Mouse (Mus musculus): Measurements from ENCODE around the gene Phyhd1.

Phyhd1 gene

DNA sequence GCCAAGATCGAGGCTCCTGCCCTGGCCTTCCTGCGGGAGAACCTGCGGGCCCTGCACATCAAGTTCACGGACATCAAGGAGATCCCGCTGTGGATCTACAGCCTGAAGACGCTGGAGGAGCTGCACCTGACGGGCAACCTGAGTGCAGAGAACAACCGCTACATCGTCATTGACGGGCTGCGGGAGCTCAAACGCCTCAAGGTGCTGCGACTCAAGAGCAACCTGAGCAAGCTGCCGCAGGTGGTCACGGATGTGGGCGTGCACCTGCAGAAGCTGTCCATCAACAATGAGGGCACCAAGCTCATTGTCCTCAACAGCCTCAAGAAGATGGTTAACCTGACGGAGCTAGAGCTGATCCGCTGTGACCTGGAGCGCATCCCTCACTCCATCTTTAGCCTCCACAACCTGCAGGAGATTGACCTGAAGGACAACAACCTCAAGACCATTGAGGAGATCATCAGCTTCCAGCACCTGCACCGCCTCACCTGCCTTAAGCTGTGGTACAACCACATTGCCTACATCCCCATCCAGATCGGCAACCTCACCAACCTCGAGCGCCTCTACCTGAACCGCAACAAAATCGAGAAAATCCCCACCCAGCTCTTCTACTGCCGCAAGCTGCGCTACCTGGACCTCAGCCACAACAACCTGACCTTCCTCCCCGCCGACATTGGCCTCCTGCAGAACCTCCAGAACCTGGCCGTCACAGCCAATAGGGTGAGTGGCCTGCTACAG lies 9.2 kb upstream of the Phyhd1 start:
- DNase-seq = no peak

DNA sequence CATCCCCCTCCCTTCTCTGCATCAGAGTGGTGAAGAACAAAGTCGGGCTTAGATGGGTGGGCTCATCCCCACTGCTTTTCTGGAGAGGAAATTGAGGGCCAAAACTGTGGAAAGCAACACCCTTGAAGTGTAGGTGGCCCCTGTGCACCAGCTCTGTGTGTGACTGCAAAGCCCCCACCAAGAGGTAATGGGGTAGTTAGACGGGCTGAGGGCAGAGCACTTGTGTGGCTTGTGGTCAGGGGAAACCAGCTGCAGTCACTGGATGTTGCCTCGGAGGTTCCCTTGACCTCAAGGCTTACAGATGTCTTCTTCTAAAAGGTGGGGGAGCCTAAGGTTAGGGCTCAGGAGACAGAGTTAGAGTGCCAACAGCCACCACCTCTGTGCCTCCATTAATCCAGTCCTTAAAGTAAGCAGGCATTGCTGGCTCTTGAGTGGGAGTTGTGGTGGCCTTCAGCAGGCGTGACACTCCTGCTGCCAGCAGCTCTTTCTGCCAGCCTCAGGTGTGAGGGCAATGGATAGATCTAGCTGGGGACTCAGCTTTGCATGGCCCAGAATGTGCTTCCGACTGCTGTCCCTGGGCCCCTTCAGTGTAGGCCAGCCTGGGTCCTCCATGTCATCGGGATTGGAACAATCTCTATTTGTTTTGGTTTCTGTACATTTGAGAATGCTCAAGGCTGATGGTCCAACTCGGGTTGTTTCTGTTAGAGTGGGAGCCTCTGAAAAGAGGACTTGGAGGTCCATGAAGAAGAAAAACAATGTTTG lies 8.1 kb upstream of the Phyhd1 start:
- DNase-seq = no peak

DNA sequence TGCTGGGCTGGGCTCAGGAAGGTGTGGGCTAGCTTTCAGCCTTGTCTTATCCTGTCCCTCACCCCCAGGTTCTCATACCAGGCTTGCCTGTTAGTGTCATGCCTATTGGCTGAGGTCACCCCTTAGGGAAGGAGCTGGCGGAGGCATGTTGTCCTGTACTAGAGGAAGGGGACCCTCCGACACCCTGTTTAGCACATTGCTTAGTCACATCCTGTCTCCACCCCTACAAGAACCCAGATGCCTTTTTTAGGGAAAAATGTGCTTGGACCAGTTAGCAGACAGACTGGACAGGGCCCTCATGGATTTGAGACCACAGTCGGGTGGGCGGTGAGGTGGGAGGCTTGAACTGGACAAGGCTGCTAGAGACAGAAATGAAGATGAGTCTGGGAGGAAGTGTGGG lies 7.4 kb upstream of the Phyhd1 start:
- DNase-seq = no peak

DNA sequence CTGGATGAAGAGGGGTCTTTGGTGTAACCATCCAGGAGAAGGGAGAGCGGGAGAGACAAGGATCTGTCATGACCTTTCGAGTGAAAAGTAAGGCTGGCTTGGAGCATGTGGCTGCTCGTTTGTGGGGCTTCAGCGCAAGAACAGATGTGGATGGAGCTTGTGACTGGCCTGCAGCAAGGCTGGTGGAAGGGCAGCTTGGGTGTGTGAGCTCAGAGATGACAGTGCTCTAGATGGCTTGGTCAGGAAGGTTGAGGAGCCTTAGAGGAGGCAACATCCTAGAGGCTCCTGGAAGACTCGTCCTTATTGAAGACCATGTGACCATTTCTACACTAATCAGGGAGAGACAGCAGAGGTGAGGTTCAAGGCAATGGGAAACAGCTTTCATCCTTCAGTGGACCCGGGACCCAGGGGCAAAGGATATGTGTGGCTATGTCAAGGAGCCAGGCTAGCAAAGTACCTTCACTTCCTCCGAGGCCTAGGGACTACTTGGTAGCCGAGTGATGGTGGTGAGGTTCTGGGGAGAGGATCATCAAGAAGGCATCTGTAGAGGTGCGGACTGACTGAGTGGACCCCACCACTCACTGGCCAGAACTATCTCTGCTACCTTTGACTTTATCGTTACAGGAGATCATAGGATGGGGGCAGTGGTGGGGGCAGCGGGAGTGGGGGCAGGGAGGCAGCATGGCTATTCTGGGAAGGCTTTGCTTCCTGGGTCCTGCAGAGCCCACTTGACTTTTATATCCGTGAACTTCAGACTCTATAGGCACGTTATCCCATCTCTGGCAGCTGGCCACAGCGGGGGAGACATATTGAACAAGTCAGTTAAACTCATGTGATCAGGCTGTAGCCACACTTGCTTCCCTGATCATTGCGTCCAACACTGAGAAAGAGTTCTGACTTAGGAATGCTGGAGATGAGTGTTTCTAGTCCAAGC lies 6.6 kb upstream of the Phyhd1 start:
- no peak for DNase-seq

DNA sequence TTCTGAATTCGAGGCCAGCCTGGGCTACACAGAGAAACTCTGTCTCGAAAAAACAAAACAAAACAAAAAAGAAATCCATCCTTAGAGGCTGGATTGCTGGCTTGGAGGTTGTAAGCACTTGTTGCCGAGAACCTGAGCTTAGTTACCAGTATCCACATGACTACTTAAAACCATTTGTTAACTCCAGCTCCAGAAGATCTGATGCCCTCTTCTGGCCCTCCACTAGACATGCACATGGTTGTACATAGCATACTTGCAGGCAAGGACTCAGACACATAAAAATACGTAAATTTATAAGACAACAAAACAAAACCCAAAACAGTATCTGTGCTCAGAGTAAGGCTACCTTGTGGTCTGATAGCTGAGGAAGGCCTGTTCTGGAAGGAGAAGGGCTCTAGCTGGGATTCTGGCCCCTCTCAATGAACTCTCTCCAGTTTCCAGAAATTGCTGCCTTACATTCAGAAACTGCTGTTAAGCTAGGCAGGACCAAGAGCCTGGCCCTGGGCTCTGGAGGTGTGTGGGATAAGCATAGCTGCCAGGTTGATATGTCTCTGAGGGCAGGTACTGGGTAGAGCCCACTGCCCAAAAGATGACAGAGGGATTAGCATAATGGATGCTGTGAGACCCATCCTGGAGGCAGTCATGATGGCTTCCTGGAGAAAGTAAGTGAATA lies 4.8 kb upstream of the Phyhd1 start:
- no peak for DNase-seq

DNA sequence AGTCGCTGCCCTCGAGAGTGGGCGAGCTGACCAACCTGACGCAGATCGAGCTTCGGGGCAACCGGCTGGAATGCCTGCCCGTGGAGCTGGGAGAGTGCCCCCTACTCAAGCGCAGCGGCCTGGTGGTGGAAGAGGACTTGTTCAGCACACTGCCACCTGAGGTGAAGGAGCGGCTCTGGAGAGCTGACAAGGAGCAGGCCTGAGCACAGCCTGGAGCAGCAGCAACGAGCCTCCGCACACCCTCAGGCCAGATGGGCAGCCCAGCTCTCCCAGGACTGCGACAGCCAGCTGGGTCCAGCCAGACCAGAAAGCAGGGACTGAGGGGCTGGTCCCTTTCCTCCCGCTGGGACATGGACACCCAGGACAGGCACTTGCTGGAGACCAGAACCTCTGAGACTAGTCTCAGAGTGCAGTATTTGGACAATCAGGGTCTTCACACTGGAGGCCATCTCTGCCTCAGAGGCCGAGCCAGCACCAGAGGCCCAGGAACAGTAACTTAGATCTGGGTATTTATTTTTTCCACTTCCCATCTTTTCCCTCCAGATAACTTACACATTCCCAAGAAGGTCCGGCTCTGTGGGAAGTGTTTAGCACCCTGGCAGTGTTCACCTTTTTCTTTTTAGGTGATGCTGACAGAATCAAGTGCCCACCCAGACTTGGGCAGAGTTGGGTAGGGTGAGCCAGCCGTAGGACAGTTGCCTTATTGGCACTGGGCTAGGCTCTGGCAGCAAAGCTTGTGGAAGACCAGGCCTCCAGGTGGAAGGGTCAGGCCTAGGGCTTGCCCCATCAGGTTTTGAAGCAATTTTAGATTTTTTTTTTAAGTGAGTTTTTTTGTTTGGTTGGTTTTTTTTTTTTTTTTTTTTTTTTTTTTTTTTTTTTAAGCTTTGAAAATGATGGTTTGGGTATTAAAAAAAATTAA lies 3.8 kb upstream of the Phyhd1 start:
- DNase-seq = no peak

DNA sequence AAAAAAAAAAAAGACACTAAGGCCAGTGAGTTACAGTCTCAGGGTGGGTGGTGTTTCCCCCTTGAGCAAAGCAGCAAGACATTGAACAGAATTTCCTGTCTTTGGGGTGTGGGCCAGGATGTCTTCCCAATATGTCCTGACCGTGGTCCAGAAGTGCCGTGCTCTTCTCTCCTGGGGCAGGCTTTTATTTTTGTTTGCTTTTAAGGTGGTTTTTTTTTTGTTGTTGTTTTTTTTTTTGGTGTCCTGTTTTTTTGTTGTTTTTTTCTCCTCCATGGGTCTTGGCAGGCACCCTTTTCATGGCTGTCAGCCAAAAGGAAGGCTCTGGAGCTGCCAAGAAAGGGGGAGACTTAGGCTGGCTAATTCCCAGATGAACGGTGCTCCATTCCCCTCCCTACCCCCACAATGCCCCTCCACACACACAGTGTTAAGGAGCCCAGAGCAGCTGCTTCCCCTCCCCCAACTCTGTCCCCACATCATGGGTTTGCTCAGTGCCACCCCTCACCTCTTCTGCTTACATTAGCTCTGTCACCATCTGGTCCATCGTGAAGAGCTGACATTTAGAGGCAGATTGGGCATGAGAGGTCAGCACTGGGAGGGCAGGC lies 3.1 kb upstream of the Phyhd1 start:
- no peak for DNase-seq

DNA sequence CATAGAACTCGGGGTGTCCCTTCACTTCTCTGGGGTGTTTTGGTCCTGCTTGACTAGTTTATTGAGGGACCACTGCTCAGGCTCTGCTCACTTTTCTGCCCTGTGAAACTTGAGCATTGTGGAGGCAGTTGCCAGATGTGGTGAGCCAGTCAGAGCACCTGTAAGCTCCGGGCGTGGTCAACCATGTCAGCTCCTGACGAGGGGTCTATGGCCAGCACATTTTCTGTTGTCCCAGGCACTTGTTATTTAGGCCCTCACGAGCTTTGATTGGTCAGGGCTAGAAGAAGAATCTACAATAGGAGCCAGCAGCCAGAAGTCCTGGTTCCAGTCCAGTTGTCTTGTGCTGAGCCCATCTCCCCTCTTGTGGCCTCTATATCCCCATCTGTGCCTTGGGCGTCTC lies 2.2 kb upstream of the Phyhd1 start:
- no peak for DNase-seq

DNA sequence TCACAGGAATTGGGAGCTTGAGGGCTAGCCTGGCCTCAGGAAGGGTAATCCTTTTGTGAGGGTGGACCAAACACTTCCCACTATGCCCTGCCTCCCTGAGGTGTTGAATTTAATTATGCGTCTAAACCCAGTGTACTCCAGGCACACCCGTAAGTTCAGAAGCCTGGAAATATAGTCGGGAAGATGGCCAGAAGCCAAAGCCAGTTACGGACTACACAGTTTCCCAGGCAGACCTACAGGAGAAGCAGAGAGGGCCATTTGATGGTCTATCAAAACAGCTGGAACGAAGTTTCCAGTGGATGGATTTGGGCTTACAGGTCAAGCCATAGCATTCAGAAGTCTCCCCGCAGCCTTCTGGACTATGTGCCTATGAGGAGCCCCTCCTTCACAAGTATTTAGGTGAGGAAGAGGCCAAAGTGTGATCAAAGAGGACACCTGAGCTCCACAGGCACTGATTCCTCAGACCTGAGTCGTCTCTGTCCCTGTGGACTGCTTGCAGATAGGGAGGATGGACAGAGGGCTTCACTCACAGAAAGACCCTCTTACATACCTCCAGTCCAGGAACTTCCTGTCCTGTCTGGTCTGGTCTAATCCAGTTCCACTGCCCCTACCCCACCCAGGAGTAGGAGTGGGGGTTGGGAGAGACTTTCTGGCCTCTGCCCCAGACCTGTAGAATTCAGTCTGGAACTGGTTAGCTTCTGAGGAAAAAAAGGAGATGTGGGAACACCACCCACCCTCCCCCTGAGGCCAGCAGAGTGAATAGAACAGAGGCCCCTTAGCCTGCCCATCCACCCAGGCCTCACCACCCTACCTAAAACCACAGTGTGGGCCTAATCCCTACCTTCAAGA lies 1.1 kb upstream of the Phyhd1 start:
- DNase-seq = no peak

DNA sequence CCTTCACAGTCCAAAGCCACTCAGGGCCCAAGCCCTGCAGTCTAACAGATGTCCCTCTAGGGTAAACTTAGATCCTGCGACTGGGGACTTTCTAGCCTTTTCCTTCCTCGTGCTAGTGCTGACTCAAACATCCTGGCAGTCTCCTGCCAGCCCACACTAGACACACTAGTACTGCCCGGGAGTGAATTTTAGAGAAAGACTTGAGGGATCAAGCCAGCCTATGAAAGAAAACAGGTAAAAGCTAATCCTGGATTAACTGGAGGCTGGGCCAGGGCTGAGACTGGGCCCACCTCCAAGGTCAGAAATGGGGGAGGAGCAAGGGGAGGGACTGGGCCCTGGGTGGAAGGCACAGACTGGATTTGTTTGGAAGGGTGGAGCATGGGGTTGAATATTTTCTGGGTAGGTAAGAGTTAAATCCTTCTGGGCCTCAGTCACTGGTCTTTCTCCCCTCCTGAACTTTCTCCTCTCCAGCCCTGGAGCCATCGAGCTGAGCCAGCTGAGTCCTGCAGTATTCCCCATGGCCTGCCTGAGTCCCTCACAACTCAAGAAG lies 464 bp downstream of the Phyhd1 start:
- no peak for DNase-seq

DNA sequence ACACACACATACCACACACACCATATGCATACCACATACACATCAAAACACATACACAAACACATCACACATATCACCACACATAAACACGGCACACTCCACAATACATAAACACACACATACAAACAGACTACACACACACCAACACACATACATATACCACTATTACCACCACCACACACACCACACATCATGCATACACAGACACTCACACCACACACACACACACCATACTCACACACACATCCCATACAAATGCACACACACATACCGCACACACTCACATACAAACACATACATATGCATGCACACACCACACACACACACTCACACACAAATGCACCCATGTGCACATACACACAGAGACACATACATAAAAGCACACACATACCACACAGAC lies 1.5 kb downstream of the Phyhd1 start:
- DNase-seq = no peak

DNA sequence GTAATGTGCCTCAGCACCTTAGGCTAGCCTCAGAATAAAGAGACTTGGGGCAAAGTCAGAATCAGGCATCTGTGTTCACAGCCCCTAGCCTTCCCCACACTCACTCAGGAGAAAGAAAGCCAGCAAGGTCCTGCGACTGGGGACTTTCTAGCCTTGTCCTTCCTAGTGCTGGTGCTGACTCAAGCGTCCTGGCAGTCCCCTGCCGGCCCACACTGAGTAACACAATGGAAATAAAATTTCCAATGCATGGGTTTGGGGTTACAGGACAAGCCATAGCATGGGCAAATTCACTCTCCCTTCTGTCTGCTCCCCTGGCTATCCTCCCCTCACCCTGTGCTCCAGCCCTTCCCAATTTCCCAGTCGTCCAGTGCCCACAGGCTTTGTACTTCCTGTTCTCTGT lies 2.4 kb downstream of the Phyhd1 start:
- no peak for DNase-seq

DNA sequence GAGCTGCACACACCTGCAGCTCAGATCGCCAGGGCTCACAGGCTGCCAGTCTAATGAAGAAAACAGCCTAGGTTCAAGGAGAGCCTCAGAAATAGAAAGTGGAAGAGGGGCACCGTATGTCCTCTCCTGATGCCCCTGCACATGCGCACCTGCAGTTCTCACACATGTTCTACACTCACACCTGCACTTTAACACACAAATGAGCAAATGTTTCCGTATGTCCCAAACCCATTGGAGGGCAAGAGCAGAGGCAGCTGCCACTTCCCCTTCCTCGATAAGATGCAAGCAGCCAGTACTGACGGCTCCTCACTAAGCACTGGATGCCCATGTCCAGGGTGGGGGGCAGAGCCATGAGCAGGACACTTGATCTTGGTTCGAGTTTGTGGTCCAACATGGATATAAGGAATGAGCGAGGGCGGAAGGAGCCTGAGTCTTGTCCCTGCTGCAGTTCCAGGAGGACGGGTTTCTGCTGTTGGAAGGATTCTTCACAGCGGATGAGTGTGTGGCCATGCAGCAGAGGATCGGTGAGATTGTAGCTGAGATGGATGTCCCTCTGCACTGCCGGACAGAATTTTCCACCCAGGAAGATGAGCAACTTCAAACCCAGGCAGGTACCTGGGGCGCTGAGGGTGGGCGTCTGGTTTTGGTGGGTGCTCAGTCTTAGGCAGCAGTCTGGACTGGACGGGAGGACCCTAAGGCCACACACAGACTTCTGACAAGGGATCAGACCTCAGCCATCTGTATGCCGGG lies 3.4 kb downstream of the Phyhd1 start:
- DNase-seq = peak in 1 of 2 experiments; percentile 14

DNA sequence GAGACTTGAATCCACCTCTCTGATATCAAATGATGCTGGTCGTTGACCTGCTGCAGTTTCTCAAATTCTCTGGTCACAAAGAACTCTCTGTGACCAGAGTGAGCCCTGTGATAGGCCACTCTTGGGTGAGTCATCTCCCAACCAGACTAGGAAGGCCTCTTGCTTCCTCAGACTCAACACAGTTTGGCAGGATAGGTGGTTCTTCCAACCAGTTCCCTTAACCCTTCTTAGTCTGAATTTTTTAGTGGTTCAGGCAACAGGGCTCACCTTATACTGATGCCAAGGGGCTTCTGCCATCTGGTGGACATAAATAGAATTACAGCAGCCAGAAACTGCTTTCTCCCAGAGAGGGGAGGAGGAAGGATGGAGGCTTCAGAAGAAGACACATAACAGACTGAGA lies 4.1 kb downstream of the Phyhd1 start:
- peak; percentile 71 to 73 for DNase-seq

DNA sequence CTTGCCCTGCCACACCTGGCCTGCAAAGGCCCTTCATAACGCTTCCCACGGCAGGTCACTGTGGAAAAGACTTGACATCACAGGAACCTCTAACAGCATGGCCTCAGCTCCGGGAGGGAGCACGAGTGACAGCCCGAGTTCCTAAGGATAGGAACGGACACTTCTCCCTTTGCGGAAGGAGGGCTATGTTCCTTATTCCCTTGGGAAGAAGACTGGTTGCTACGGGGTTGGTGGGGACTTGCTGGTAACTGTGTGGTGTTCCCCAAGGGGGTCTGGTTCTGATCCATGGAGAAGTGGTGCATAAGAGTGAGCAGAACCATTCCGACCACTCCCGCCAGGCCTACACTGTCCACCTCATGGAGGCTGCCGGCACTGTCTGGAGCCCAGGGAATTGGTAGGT lies 14.7 kb downstream of the Phyhd1 start, which contains the start of gene Gm28038:
Gene Gm28038 (plus strand): TSS at position 301 of the 400 bp plus-strand sequence.
- no peak for DNase-seq

DNA sequence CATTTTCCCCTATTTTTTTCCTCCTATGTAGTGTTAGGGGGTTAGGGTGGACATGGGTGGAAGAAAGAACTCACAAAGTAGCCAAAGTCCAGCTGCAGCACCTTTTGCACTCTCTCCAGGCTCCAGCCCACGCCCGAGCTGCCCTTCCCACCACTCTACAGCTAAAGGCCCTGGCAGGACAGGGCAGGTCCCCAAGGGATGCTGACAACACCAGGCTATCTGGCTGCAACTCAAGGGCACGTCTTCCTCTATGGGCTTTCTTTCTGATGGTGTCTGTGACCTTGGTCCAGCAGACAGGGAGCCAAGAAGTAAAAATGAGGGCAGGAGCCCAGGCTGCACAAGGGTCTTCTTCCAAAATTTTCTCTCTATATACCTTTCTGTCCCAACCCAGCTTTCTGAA lies 15.6 kb downstream of the Phyhd1 start:
- DNase-seq = no peak

DNA sequence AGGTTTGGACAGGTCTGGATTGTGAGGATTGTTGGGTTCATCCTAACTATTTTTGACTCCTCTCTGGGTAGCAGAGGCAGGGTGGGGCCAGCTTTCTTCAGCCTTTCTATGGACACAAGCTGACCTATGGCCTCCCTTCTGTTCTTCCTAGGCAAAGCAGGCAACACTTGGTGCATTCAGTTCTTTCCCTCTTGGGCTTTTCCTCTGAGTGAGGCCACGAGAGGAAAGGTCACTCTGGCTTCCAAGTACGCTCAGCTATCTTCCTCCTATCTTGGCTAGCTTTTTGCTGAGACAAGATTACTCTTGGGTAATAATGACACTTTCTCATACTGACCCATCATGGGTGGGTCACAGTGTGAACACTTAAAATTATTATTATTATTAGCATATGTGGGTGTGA lies 17.2 kb downstream of the Phyhd1 start:
- DNase-seq = no peak

DNA sequence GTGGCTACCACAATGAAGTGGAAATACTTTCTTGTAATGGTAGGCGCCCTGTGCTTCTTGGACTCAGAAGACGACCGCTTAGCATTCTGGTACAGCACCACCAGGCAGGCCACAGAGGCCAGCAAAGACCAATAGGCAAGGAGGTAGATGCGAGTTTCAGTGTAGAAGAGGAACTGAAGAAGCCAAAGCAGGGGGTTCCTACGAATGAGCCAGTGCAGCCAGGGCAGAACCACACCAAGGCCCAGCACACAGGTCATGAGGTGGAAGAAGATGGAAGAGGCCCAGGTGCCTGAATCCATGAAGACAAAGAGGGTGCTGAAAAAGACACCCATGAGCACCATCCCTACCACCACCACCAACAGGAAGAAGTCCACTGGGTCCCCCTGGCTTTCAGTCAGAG lies 19.0 kb downstream of the Phyhd1 start:
- no peak for DNase-seq

All from B cell, adult 2 months (primary cell).